Mouse (Mus musculus): ENCODE measurements around the gene Shkbp1. TPM values are rescaled to one million over a fixed set of nuclear protein-coding genes. Genes with fewer than 3 reads are reported as not detected.

Shkbp1 gene
- polyA plus RNA-seq, 1 experiment from 2014 or later: 59.9 TPM

DNA sequence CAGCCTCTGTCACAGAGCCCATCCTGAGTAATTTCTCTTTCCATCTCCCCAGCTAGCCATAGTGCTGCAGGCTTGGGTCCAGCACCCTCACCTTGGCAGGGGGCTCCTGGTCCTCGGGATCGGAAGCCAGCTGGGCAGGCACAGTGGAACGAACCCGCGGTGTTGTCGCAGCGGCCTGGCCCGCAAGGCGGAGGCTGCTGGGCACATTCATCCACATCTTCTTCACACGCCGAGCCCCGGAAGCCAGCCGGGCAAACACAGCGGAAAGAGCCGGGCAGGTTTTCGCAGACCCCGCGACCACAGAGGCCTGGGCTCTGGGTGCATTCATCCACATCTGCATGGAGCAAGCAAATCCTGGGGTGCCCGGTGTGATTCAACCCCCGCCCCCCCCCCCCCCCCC is 30.9 kb downstream of the Shkbp1 start:
- H3K9me3 ChIP-seq: no peaks in the 10 kb centered on the region
- H3K27me3 ChIP-seq: peaks cover 82% of the 10 kb centered on the region
- H3K4me1 ChIP-seq (replicated peaks): peaks cover 25% of the 10 kb centered on the region
- H3K9ac ChIP-seq (replicated peaks): no peak overlapping the region
- peak overlapping the region; percentile 57; the same call in 1 of the 2 replicates for H3K4me2 ChIP-seq
- H3K4me3 ChIP-seq (replicated peaks): no peak overlapping the region; the same call in 1 of the 2 replicates
- H3K27ac ChIP-seq: no peak overlapping the region
- ATAC-seq (ENCODE audit: insufficient number of reproducible peaks, insufficient read depth, low FRiP score, low TSS enrichment, low read depth): no peak
- 46% methylated on average over 18 of the region's 20 CpGs for WGBS
- H3K36me3 ChIP-seq: no peaks in the 10 kb centered on the region

DNA sequence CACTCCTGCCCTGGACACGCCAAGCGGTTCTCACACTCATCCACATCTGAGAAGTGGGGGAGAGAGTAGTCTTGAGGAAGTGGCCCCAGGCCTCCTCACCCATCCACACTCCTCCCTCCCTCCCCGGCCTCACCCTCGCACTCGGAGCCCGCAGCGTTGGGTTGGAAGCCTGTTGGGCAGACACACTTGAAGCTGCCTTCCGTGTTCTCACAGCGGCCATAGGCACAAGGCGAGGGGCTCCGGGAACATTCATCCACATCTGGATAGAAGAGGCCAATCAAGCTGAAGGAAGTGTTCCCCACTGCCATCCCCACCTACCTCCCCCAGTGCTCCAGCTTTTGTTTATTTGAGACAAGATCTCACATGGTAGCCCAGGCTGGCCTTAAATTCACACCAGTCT is 31.7 kb downstream of the Shkbp1 start:
- WGBS: 94% methylated on average over 11 of the region's 11 CpGs
- Histone ChIP-seq H3K4me3 (replicated peaks) (no peak overlapping the region), H3K36me3 (no peaks in the 10 kb centered on the region), H3K9me3 (no peaks in the 10 kb centered on the region), H3K4me2 (no peak overlapping the region), H3K27me3 (peaks cover 75% of the 10 kb centered on the region), H3K9ac (replicated peaks) (no peak overlapping the region), H3K4me1 (replicated peaks) (peaks cover 19% of the 10 kb centered on the region), H3K27ac (no peak overlapping the region)
- ATAC-seq (ENCODE audit: insufficient number of reproducible peaks, insufficient read depth, low FRiP score, low TSS enrichment, low read depth): no peak

GRCm38 (mm10) chr7:27323001-27323400 is 32.8 kb downstream of the Shkbp1 start:
- peaks cover 63% of the 10 kb centered on the region for H3K27me3 ChIP-seq
- no peak overlapping the region for H3K4me3 ChIP-seq (replicated peaks)
- no peaks in the 10 kb centered on the region for H3K36me3 ChIP-seq
- H3K9ac ChIP-seq (replicated peaks): no peak overlapping the region
- peaks cover 13% of the 10 kb centered on the region for H3K4me1 ChIP-seq (replicated peaks)
- H3K27ac ChIP-seq: no peak overlapping the region
- no peak for ATAC-seq (ENCODE audit: insufficient number of reproducible peaks, insufficient read depth, low FRiP score, low TSS enrichment, low read depth)
- WGBS: 91% methylated on average over 5 of the region's 5 CpGs
- H3K4me2 ChIP-seq: no peak overlapping the region
- H3K9me3 ChIP-seq: no peaks in the 10 kb centered on the region

DNA sequence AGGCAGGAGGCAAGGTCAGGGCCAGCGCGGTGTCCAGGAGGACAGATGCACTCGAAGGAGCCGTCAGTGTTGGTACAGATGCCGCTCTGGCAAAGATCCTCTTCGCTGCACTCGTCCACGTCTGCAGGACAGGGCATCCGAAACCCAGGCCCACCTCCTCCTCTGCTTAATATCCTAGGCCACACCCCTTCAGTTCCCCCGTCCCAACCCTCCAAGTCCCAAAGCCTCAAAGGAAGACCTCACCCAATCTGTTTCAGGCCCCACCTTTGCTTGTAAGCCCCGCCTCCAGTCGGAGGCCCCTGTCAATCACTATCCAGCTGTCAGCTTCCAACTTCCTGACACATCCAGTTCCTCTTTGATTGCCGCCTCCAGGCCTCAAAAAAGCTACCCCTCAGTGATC is 33.5 kb downstream of the Shkbp1 start:
- H3K27ac ChIP-seq: no peak overlapping the region
- no peak overlapping the region for H3K9ac ChIP-seq (replicated peaks)
- no peaks in the 10 kb centered on the region for H3K36me3 ChIP-seq
- H3K4me1 ChIP-seq (replicated peaks): peaks cover 13% of the 10 kb centered on the region
- no peak for ATAC-seq (ENCODE audit: insufficient number of reproducible peaks, insufficient read depth, low FRiP score, low TSS enrichment, low read depth)
- peaks cover 56% of the 10 kb centered on the region for H3K27me3 ChIP-seq
- 21% methylated on average over 13 of the region's 13 CpGs for WGBS
- no peaks in the 10 kb centered on the region for H3K9me3 ChIP-seq
- H3K4me2 ChIP-seq: no peak overlapping the region
- no peak overlapping the region for H3K4me3 ChIP-seq (replicated peaks)

GRCm38 (mm10) chr7:27319411-27319810 is 36.4 kb downstream of the Shkbp1 start:
- no peak overlapping the region for H3K4me2 ChIP-seq
- H3K4me3 ChIP-seq (replicated peaks): no peak overlapping the region
- H3K27ac ChIP-seq: no peak overlapping the region
- H3K27me3 ChIP-seq: peaks cover 27% of the 10 kb centered on the region
- WGBS: 88% methylated on average over 22 of the region's 22 CpGs
- no peaks in the 10 kb centered on the region for H3K36me3 ChIP-seq
- ATAC-seq (ENCODE audit: insufficient number of reproducible peaks, insufficient read depth, low FRiP score, low TSS enrichment, low read depth): no peak
- H3K9ac ChIP-seq (replicated peaks): no peak overlapping the region
- peaks cover 2% of the 10 kb centered on the region for H3K9me3 ChIP-seq
- H3K4me1 ChIP-seq (replicated peaks): no peaks in the 10 kb centered on the region

DNA sequence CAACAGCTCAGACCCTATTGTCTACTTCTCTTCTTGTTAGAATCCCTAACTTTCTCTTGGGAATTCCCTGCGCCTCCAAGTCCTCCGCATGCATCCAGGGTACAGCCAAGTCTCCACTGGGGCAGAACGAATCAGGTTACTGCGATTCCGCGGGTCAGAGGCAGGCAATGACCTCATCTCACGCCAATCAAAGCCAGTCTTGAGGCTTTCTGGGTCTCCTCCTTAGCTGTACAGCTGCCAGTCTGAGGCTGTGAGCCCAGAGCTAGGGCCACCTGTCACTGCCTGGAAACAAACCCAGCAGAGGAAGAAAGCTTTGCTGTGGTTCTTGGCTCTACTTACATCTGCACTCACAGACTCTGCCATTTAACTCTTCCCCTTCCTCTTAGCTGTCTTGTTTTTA is 39.9 kb downstream of the Shkbp1 start:
- H3K27me3 ChIP-seq: peaks cover 9% of the 10 kb centered on the region
- peaks cover 9% of the 10 kb centered on the region; the same call in 1 of the 2 replicates for H3K36me3 ChIP-seq
- ATAC-seq (ENCODE audit: insufficient number of reproducible peaks, insufficient read depth, low FRiP score, low TSS enrichment, low read depth): 0 out of 2 replicates have a peak, but pooled peaks have one; percentile 62
- H3K4me1 ChIP-seq (replicated peaks): no peaks in the 10 kb centered on the region
- no peak overlapping the region for H3K9ac ChIP-seq (replicated peaks)
- H3K27ac ChIP-seq: no peak overlapping the region
- no peak overlapping the region for H3K4me2 ChIP-seq
- H3K4me3 ChIP-seq (replicated peaks): no peak overlapping the region
- WGBS: 42% methylated on average over 7 of the region's 7 CpGs
- peaks cover 17% of the 10 kb centered on the region for H3K9me3 ChIP-seq

GRCm38 (mm10) chr7:27314393-27314792 is 41.4 kb downstream of the Shkbp1 start:
- peaks cover 9% of the 10 kb centered on the region; the same call in 1 of the 2 replicates for H3K36me3 ChIP-seq
- no peak overlapping the region for H3K27ac ChIP-seq
- no peak overlapping the region for H3K9ac ChIP-seq (replicated peaks)
- H3K4me2 ChIP-seq: no peak overlapping the region
- H3K4me3 ChIP-seq (replicated peaks): no peak overlapping the region
- peaks cover 6% of the 10 kb centered on the region for H3K4me1 ChIP-seq (replicated peaks)
- ATAC-seq (ENCODE audit: insufficient number of reproducible peaks, insufficient read depth, low FRiP score, low TSS enrichment, low read depth): no peak
- peaks cover 17% of the 10 kb centered on the region for H3K9me3 ChIP-seq
- peaks cover 23% of the 10 kb centered on the region for H3K27me3 ChIP-seq
- WGBS: 88% methylated on average over 3 of the region's 3 CpGs

DNA sequence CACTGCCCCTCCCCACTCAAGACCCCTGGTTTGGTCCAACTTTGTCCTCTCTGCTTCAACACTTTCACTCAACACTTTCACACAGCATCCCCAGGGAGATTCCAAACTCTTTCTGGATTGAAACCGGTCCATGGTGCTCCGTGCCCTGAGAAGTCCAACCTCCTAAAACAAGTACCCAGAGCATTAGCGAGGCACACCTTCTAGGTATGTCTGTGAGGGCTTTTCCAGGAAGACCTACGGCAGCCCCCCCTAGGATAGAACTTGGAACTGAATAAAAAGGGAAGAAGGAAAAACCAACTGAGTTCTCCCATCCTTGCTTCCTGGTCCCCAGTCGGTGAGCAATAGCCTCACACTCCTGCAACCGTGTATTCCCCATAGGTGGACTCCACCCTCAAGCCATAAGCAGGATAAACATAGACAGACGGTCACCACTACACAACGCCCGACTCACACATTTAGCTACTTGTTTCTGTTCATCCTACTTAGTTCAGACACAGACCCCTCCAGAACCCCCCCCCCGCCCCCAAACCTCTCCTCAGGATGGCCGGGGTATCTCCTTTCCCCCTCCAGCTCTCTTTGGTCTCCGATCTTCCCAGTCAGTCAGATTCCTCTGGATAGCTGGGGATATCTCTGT is 44.1 kb downstream of the Shkbp1 start:
- 87% methylated on average over 12 of the region's 12 CpGs for WGBS
- Histone ChIP-seq H3K27me3 (peaks cover 27% of the 10 kb centered on the region), H3K9me3 (peaks cover 17% of the 10 kb centered on the region), H3K9ac (replicated peaks) (no peak overlapping the region), H3K4me1 (replicated peaks) (peaks cover 16% of the 10 kb centered on the region), H3K27ac (no peak overlapping the region), H3K4me2 (no peak overlapping the region), H3K36me3 (peaks cover 9% of the 10 kb centered on the region; the same call in 1 of the 2 replicates), H3K4me3 (replicated peaks) (no peak overlapping the region)
- no peak for ATAC-seq (ENCODE audit: insufficient number of reproducible peaks, insufficient read depth, low FRiP score, low TSS enrichment, low read depth)

DNA sequence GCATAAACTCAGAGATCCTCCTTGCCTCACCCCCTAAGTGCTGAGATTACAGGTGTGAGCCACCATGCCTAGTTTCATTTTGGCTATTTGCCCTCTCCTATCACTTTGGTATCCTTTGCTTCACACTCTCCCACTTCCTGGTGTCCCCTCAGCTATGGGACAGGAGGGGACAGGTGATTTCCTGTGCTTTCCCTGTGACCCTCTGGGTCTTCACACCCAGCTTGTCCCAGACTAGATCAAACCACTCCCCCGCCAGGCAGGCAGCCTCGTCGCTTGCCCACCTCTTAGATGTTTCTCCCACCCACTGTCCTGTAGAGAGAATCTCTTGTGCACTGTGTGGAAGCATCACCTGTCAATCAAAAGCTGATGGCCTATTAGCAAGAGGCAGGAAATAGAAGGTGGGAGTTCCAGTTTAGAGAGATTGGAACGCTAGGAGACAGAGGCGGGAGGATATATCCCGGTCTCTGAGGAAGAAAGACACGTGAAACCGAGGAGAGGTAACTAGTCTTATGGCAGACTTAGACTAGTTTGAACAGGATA is 44.8 kb downstream of the Shkbp1 start:
- peaks cover 17% of the 10 kb centered on the region for H3K9me3 ChIP-seq
- H3K36me3 ChIP-seq: peaks cover 9% of the 10 kb centered on the region; the same call in 1 of the 2 replicates
- ATAC-seq (ENCODE audit: insufficient number of reproducible peaks, insufficient read depth, low FRiP score, low TSS enrichment, low read depth): no peak
- WGBS: 37% methylated on average over 8 of the region's 8 CpGs
- H3K4me3 ChIP-seq (replicated peaks): no peak overlapping the region
- peaks cover 16% of the 10 kb centered on the region for H3K4me1 ChIP-seq (replicated peaks)
- no peak overlapping the region for H3K27ac ChIP-seq
- no peak overlapping the region for H3K4me2 ChIP-seq
- 0 out of 2 replicates have a peak overlapping the region, but pooled peaks have one; percentile 13 for H3K9ac ChIP-seq (replicated peaks)
- H3K27me3 ChIP-seq: peaks cover 27% of the 10 kb centered on the region

DNA sequence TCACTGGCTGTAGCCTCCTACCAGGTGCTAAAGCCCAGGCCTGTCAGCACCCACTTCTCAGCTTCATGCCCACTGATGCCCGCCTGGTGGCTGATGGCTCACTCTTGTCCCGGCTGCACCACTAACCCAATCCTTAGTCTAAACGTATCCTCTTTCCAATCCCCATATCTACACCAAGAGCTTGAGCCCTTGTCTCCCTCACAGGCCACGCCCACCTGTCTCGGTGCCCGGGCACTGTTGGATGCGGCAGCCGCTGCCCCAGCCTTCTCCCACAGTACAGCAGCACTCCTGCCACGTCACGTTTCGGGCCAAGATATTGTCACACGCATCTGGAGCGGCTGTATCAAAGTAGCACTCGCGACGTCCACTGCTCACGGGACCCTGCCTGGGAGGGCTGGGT is 45.5 kb downstream of the Shkbp1 start:
- Histone ChIP-seq H3K27me3 (peaks cover 32% of the 10 kb centered on the region), H3K27ac (no peak overlapping the region), H3K9me3 (peaks cover 17% of the 10 kb centered on the region), H3K9ac (replicated peaks) (0 out of 2 replicates have a peak overlapping the region, but pooled peaks have one; percentile 13), H3K36me3 (peaks cover 9% of the 10 kb centered on the region; the same call in 1 of the 2 replicates), H3K4me3 (replicated peaks) (peak overlapping the region; percentile 13; the same call in 1 of the 2 replicates), H3K4me1 (replicated peaks) (peaks cover 16% of the 10 kb centered on the region), H3K4me2 (peak overlapping the region; percentile 48)
- 8% methylated on average over 17 of the region's 17 CpGs for WGBS
- ATAC-seq (ENCODE audit: insufficient number of reproducible peaks, insufficient read depth, low FRiP score, low TSS enrichment, low read depth): peak; percentile 24; the same call in 1 of the 2 replicates

DNA sequence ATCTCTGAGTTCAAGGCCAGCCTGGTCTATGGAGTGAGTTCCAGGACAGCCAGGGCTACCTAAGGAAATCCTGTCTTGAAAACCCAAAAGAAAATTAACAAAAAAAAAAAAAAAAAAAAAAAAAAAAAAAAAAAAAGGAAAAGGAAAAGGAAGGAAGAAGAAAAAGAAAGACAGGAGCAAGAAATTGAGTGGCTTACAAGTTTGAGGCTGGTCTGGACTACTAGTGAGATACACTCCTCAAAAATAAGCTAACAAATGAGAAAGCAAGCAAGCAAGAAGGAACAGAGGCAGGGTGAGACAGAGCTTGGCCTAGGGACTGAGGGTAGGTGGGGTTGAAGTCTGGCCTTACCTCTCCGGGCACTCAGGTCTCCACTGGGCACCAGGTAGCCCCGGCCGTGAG is 46.0 kb downstream of the Shkbp1 start:
- peaks cover 35% of the 10 kb centered on the region for H3K27me3 ChIP-seq
- H3K9me3 ChIP-seq: peaks cover 17% of the 10 kb centered on the region
- peaks cover 16% of the 10 kb centered on the region for H3K4me1 ChIP-seq (replicated peaks)
- ATAC-seq (ENCODE audit: insufficient number of reproducible peaks, insufficient read depth, low FRiP score, low TSS enrichment, low read depth): no peak
- H3K4me2 ChIP-seq: no peak overlapping the region
- H3K36me3 ChIP-seq: peaks cover 9% of the 10 kb centered on the region; the same call in 1 of the 2 replicates
- WGBS: 27% methylated on average over 3 of the region's 3 CpGs
- no peak overlapping the region for H3K27ac ChIP-seq
- H3K9ac ChIP-seq (replicated peaks): no peak overlapping the region
- H3K4me3 ChIP-seq (replicated peaks): no peak overlapping the region

All from limb, embryonic 12.5 days (tissue).